Mouse (Mus musculus) stomach, embryonic 16.5 days (tissue): ENCODE data around the gene Mus81. TPM values are rescaled to one million over a fixed set of nuclear protein-coding genes. Genes with fewer than 3 reads are reported as not detected.

Experiments used
- ATAC-seq: fragments of 200-750 bp; cut with Nextera tagmentation; 2 replicates; pipeline ENCODE4 v1.8.0; 2017; ENCODE audit warnings: moderate number of reproducible peaks, moderate TSS enrichment; ENCODE audit not compliant: insufficient read depth, low FRiP score
- H3K27ac ChIP-seq: fragments of 300-500 bp; sonication (generic); 2 replicates; pipeline ENCODE4 v1.5.1; 2014; ENCODE audit warnings: low read length
- H3K27me3 ChIP-seq: fragments of 300-500 bp; sonication (generic); 2 replicates; pipeline ENCODE4 v1.6.1; 2014; ENCODE audit warnings: low read length, control low read depth, mixed read lengths; ENCODE audit not compliant: control insufficient read depth, insufficient read depth
- H3K36me3 ChIP-seq: fragments of 300-500 bp; sonication (generic); 2 replicates; pipeline ENCODE4 v1.6.1; 2014; ENCODE audit warnings: low read length; ENCODE audit not compliant: control insufficient read depth, insufficient read depth
- H3K4me1 ChIP-seq: fragments of 300-500 bp; sonication (generic); 2 replicates; pipeline ENCODE4 v1.6.1; 2014; ENCODE audit warnings: low read length, control low read depth, mixed read lengths; ENCODE audit not compliant: control insufficient read depth, insufficient read depth
- H3K4me2 ChIP-seq: fragments of 300-500 bp; sonication (generic); 2 replicates; pipeline ENCODE4 v1.6.1; 2014; ENCODE audit warnings: low read depth, low read length, mixed read lengths
- H3K4me3 ChIP-seq: fragments of 300-500 bp; sonication (generic); replicated peaks from 2 replicates; pipeline ENCODE4 v1.5.1; 2014; ENCODE audit warnings: mild to moderate bottlenecking, low read length
- H3K9ac ChIP-seq: fragments of 300-500 bp; sonication (generic); 2 replicates; pipeline ENCODE4 v1.6.1; 2014; ENCODE audit warnings: low read length
- H3K9me3 ChIP-seq: fragments of 300-500 bp; sonication (generic); replicated peaks from 2 replicates; pipeline ENCODE4 v1.6.1; 2016; ENCODE audit warnings: low read length, control low read depth; ENCODE audit not compliant: control insufficient read depth
- WGBS: fragments of 180-500 bp; shearing (Covaris S2); extraction: QIAGEN DNeasy Blood & Tissue Kit; methylation state at CpG from one replicate; pipeline ENCODE4 v1.1.7; 2014; 5-methylcytosine and 5-hydroxymethylcytosine counted together
- polyA plus RNA-seq: library from polyadenylated mRNA; unstranded; fragments of >200 nt; fragmentation: Nextera tagmentation; extraction: Ambion mirVana; gene quantifications from 2 replicates; pipeline ENCODE4 v1.2.1, GENCODE M21; 2015

Mus81 gene
- polyA plus RNA-seq, 1 experiment from 2014 or later: 36.5 TPM

GRCm38 (mm10) chr19:5486286-5486685, 1.9 kb downstream of the Mus81 start:
- WGBS: 68% methylated on average over 8 of the region's 8 CpGs
- Histone ChIP-seq H3K9ac (no peak overlapping the region), H3K4me3 (no peak overlapping the region), H3K9me3 (no peaks in the 10 kb centered on the region), H3K4me2 (no peak overlapping the region), H3K27me3 (no peaks in the 10 kb centered on the region), H3K27ac (no peak overlapping the region), H3K36me3 (0 out of 2 replicates have a peak, but pooled peaks cover 15% of the 10 kb centered on the region), H3K4me1 (peaks cover 18% of the 10 kb centered on the region)
- no peak for ATAC-seq

GRCm38 (mm10) chr19:5485821-5486220, 2.4 kb downstream of the Mus81 start:
- no peak for ATAC-seq
- Histone ChIP-seq H3K9ac (no peak overlapping the region), H3K27me3 (no peaks in the 10 kb centered on the region), H3K4me2 (no peak overlapping the region), H3K4me3 (no peak overlapping the region), H3K4me1 (peaks cover 18% of the 10 kb centered on the region), H3K27ac (no peak overlapping the region), H3K9me3 (no peaks in the 10 kb centered on the region), H3K36me3 (0 out of 2 replicates have a peak, but pooled peaks cover 15% of the 10 kb centered on the region)
- WGBS: 90% methylated on average over 7 of the region's 7 CpGs

- no peak overlapping the region for H3K4me2 ChIP-seq
- ATAC-seq: no peak
- peaks cover 18% of the 10 kb centered on the region for H3K4me1 ChIP-seq
- H3K9me3 ChIP-seq: no peaks in the 10 kb centered on the region
- WGBS: 89% methylated on average over 8 of the region's 8 CpGs
- H3K4me3 ChIP-seq: no peak overlapping the region
- H3K9ac ChIP-seq: no peak overlapping the region
- H3K36me3 ChIP-seq: 0 out of 2 replicates have a peak, but pooled peaks cover 15% of the 10 kb centered on the region
- no peak overlapping the region for H3K27ac ChIP-seq
- H3K27me3 ChIP-seq: no peaks in the 10 kb centered on the region
These were observed 2.8 kb downstream of the Mus81 start for GRCm38 (mm10) chr19:5485371-5485770.

- no peak overlapping the region for H3K4me2 ChIP-seq
- no peak for ATAC-seq
- 86% methylated on average over 5 of the region's 5 CpGs for WGBS
- peaks cover 15% of the 10 kb centered on the region for H3K4me1 ChIP-seq
- 0 out of 2 replicates have a peak, but pooled peaks cover 15% of the 10 kb centered on the region for H3K36me3 ChIP-seq
- H3K4me3 ChIP-seq: no peak overlapping the region
- H3K27me3 ChIP-seq: no peaks in the 10 kb centered on the region
- H3K27ac ChIP-seq: no peak overlapping the region
- H3K9ac ChIP-seq: no peak overlapping the region
- H3K9me3 ChIP-seq: no peaks in the 10 kb centered on the region
These were observed 3.7 kb downstream of the Mus81 start for GRCm38 (mm10) chr19:5484496-5484895.

- H3K27ac ChIP-seq: no peak overlapping the region
- no peak overlapping the region for H3K4me2 ChIP-seq
- ATAC-seq: no peak
- no peak overlapping the region for H3K9ac ChIP-seq
- 92% methylated on average over 19 of the region's 19 CpGs for WGBS
- H3K4me1 ChIP-seq: peaks cover 9% of the 10 kb centered on the region
- H3K9me3 ChIP-seq: no peaks in the 10 kb centered on the region
- no peak overlapping the region for H3K4me3 ChIP-seq
- H3K27me3 ChIP-seq: no peaks in the 10 kb centered on the region
- H3K36me3 ChIP-seq: 0 out of 2 replicates have a peak, but pooled peaks cover 15% of the 10 kb centered on the region
These were observed 4.5 kb downstream of the Mus81 start for GRCm38 (mm10) chr19:5483386-5484359.

DNA sequence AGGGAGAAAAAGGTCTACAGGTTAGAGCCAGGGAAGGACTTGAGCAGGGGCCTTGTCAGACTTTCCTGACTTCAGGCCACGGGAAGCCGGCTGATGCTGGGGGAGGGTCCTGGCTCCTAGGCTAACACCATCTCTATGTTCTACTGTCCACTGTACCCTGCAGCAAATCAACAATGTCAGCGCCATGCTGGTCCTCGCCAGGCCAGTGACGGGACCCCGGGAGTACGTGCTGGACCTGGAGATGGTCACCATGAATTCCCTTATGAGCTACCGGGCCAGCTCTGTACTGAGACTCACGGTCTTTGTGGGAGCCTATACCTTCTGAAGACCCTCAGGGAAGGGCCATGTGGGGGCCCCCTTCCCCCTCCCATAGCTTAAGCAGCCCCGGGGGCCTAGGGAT, 6.8 kb downstream of the Mus81 start:
- H3K36me3 ChIP-seq: 0 out of 2 replicates have a peak, but pooled peaks cover 15% of the 10 kb centered on the region
- no peak for ATAC-seq
- H3K4me2 ChIP-seq: no peak overlapping the region
- H3K9ac ChIP-seq: no peak overlapping the region
- H3K9me3 ChIP-seq: no peaks in the 10 kb centered on the region
- no peak overlapping the region for H3K4me3 ChIP-seq
- 87% methylated on average over 10 of the region's 10 CpGs for WGBS
- no peak overlapping the region for H3K27ac ChIP-seq
- no peaks in the 10 kb centered on the region for H3K27me3 ChIP-seq
- no peaks in the 10 kb centered on the region for H3K4me1 ChIP-seq

DNA sequence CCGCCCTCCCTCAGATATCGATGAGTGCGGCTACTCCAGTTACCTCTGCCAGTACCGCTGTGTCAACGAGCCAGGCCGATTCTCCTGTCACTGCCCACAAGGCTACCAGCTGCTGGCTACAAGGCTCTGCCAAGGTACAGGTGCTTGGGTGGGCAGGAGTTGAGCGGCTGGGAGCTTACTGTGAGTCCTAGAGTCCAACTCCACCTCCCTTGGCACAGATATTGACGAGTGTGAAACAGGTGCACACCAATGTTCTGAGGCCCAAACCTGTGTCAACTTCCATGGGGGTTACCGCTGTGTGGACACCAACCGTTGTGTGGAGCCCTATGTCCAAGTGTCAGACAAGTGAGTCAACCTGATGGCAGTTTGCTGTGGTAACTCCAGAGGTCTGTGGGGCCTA, 8.2 kb downstream of the Mus81 start:
- 86% methylated on average over 10 of the region's 10 CpGs for WGBS
- no peak for ATAC-seq
- Histone ChIP-seq H3K9me3 (no peaks in the 10 kb centered on the region), H3K36me3 (0 out of 2 replicates have a peak, but pooled peaks cover 13% of the 10 kb centered on the region), H3K4me3 (no peak overlapping the region), H3K4me2 (no peak overlapping the region), H3K4me1 (peaks cover 8% of the 10 kb centered on the region; the same call in 1 of the 2 replicates), H3K9ac (no peak overlapping the region), H3K27me3 (no peaks in the 10 kb centered on the region), H3K27ac (no peak overlapping the region)

DNA sequence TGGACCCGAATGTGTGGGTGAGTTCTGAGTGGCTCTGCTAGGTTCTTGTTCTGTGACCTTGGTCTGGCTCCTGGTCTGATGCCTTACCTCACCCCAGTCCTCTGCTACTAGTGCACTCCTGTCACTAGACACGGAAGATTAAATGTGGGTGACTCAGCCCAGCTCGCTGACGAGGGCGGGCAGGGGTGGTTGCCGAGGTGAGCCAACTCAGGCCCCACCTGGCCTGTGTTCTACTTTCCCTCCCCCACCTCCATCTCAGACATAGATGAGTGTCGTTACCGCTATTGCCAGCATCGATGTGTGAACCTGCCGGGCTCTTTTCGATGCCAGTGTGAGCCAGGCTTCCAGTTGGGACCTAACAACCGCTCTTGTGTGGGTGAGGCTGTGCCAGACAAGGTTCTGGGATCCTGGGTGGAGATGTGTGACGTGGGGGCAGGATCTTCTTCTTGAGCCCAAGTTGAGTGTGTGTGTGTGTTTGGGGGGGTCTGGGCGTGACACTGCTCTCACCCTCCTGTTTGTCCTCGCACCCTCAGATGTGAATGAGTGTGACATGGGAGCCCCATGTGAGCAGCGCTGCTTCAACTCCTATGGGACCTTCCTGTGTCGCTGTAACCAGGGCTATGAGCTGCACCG, 10.4 kb downstream of the Mus81 start:
- Histone ChIP-seq H3K4me2 (no peak overlapping the region), H3K4me1 (peaks cover 13% of the 10 kb centered on the region; the same call in 1 of the 2 replicates), H3K4me3 (no peak overlapping the region), H3K27ac (no peak overlapping the region), H3K9ac (no peak overlapping the region), H3K9me3 (no peaks in the 10 kb centered on the region), H3K36me3 (0 out of 2 replicates have a peak, but pooled peaks cover 3% of the 10 kb centered on the region), H3K27me3 (no peaks in the 10 kb centered on the region)
- no peak for ATAC-seq
- WGBS: 83% methylated on average over 18 of the region's 18 CpGs
